8 mouse cellular contexts compared by ENCODE assay signal in the genomic region with DNA sequence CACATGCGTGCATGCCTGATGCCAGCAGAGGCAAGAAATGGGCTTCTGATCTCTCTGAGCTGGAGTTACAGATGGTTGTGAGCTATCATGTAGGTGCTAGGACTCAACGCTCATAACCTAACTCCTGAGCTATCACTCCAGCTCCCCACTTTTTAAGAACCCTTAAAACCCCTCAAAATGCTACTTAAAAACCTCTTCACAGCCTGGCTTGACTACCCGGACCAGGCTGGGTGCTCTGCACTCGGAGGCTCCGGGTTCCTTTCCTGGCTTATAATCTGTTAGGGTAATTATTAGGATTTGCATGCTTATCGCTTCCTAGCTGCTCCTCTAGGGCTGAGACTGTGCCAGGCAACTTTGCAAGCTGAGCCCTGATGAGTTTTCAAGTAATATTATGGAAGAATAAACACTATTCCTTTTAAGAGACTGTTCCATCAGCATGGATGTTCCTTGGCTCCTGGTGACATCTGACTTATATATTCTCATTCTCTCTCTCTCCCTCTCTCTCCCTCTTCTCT. TPM values are rescaled to one million over a fixed set of nuclear protein-coding genes. Genes with fewer than 3 reads are reported as not detected.
DNase-seq lines count a peak whose midpoint lies in the region; ATAC-seq and TF ChIP-seq lines count a peak whose summit lies in the region.

No protein-coding gene starts in this region.

- WGBS in hindbrain, embryonic 12.5 days = 81% methylated on average over 6 of the region's 6 CpGs
- 76% methylated on average over 6 of the region's 6 CpGs for WGBS in hindbrain, embryonic 10.5 days
- WGBS in midbrain, postnatal 0 days = 64% methylated on average over 6 of the region's 6 CpGs
- WGBS in midbrain, embryonic 10.5 days = 74% methylated on average over 6 of the region's 6 CpGs
- 74% methylated on average over 6 of the region's 6 CpGs for WGBS in hindbrain, embryonic 16.5 days
- 62% methylated on average over 6 of the region's 6 CpGs for WGBS in stomach, embryonic 16.5 days

- H3K4me3 ChIP-seq in hindbrain, embryonic 12.5 days = no peak overlapping the region
- H3K4me3 ChIP-seq in hindbrain, embryonic 10.5 days = no peak overlapping the region
- H3K4me3 ChIP-seq in midbrain, postnatal 0 days (ENCODE audit: low read depth, low read length) = no peak overlapping the region
- H3K4me3 ChIP-seq in midbrain, embryonic 10.5 days = no peak overlapping the region
- H3K4me3 ChIP-seq in hindbrain, embryonic 16.5 days (ENCODE audit: low read length) = no peak overlapping the region
- peak overlapping the region; percentile 45 for H3K4me3 ChIP-seq in stomach, embryonic 16.5 days (replicated peaks; ENCODE audit: low read length)

- DNase-seq in hindbrain, embryonic 10.5 days (ENCODE audit: low spot score) = no peak
- no peak for DNase-seq in midbrain, postnatal 0 days (ENCODE audit: low spot score)
- no peak for DNase-seq in midbrain, embryonic 10.5 days (ENCODE audit: low spot score)
- DNase-seq in kidney, adult 9 months = no peak
- no peak for DNase-seq in spleen, adult 12 weeks (ENCODE audit: low spot score)

- ATAC-seq in hindbrain, embryonic 12.5 days (ENCODE audit: low FRiP score) = no peak
- no peak for ATAC-seq in midbrain, postnatal 0 days (ENCODE audit: low FRiP score)
- no peak for ATAC-seq in hindbrain, embryonic 16.5 days
- no peak for ATAC-seq in stomach, embryonic 16.5 days (ENCODE audit: insufficient read depth, low FRiP score)

- peaks cover 6% of the 10 kb centered on the region; the same call in 1 of the 2 replicates for H3K4me1 ChIP-seq in hindbrain, embryonic 12.5 days
- H3K4me1 ChIP-seq in hindbrain, embryonic 10.5 days (replicated peaks) = peaks cover 11% of the 10 kb centered on the region
- peaks cover 4% of the 10 kb centered on the region for H3K4me1 ChIP-seq in midbrain, postnatal 0 days (ENCODE audit: insufficient read depth, low read length)
- H3K4me1 ChIP-seq in midbrain, embryonic 10.5 days = peaks cover 11% of the 10 kb centered on the region
- H3K4me1 ChIP-seq in hindbrain, embryonic 16.5 days (ENCODE audit: control insufficient read depth, insufficient read depth, low read depth, low read length) = peaks cover 9% of the 10 kb centered on the region
- peaks cover 10% of the 10 kb centered on the region; the same call in 1 of the 2 replicates for H3K4me1 ChIP-seq in stomach, embryonic 16.5 days (ENCODE audit: control insufficient read depth, insufficient read depth, low read length)

- no peaks in the 10 kb centered on the region for H3K9me3 ChIP-seq in hindbrain, embryonic 12.5 days (replicated peaks)
- no peaks in the 10 kb centered on the region for H3K9me3 ChIP-seq in hindbrain, embryonic 10.5 days
- H3K9me3 ChIP-seq in midbrain, postnatal 0 days (ENCODE audit: low read length) = no peaks in the 10 kb centered on the region
- H3K9me3 ChIP-seq in midbrain, embryonic 10.5 days (replicated peaks) = no peaks in the 10 kb centered on the region
- H3K9me3 ChIP-seq in hindbrain, embryonic 16.5 days (ENCODE audit: control insufficient read depth, low read length) = no peaks in the 10 kb centered on the region
- no peaks in the 10 kb centered on the region for H3K9me3 ChIP-seq in stomach, embryonic 16.5 days (replicated peaks; ENCODE audit: control insufficient read depth, low read length)

- no peak overlapping the region for H3K9ac ChIP-seq in hindbrain, embryonic 12.5 days
- H3K9ac ChIP-seq in midbrain, postnatal 0 days (replicated peaks; ENCODE audit: low read length, poor library complexity, severe bottlenecking) = no peak overlapping the region
- no peak overlapping the region for H3K9ac ChIP-seq in hindbrain, embryonic 16.5 days (ENCODE audit: low read depth, low read length)
- H3K9ac ChIP-seq in stomach, embryonic 16.5 days (ENCODE audit: low read length) = peak overlapping the region; percentile 71

- no peak for TF ChIP-seq CTCF in midbrain, postnatal 0 days (IDR thresholded peaks at IDR 0.05)

- H3K27me3 ChIP-seq in hindbrain, embryonic 12.5 days = peaks cover 14% of the 10 kb centered on the region; the same call in 1 of the 2 replicates
- peaks cover 15% of the 10 kb centered on the region for H3K27me3 ChIP-seq in hindbrain, embryonic 10.5 days (ENCODE audit: insufficient read depth, poor library complexity, severe bottlenecking)
- H3K27me3 ChIP-seq in midbrain, postnatal 0 days (ENCODE audit: insufficient read depth, low read length) = no peaks in the 10 kb centered on the region
- peaks cover 25% of the 10 kb centered on the region for H3K27me3 ChIP-seq in midbrain, embryonic 10.5 days (ENCODE audit: low read depth, poor library complexity, severe bottlenecking)
- H3K27me3 ChIP-seq in hindbrain, embryonic 16.5 days (replicated peaks; ENCODE audit: control insufficient read depth, insufficient read depth, low read length) = no peaks in the 10 kb centered on the region; the same call in 1 of the 2 replicates
- no peaks in the 10 kb centered on the region for H3K27me3 ChIP-seq in stomach, embryonic 16.5 days (ENCODE audit: control insufficient read depth, insufficient read depth, low read length)

- H3K27ac ChIP-seq in hindbrain, embryonic 12.5 days = no peak overlapping the region
- no peak overlapping the region for H3K27ac ChIP-seq in hindbrain, embryonic 10.5 days
- no peak overlapping the region for H3K27ac ChIP-seq in midbrain, postnatal 0 days (ENCODE audit: low read depth, low read length)
- H3K27ac ChIP-seq in midbrain, embryonic 10.5 days (replicated peaks) = no peak overlapping the region
- no peak overlapping the region for H3K27ac ChIP-seq in hindbrain, embryonic 16.5 days (ENCODE audit: low read depth, low read length)
- peak overlapping the region; percentile 88 for H3K27ac ChIP-seq in stomach, embryonic 16.5 days (ENCODE audit: low read length)

- H3K4me2 ChIP-seq in hindbrain, embryonic 12.5 days (replicated peaks) = peak overlapping the region; percentile 61; the same call in 1 of the 2 replicates
- 0 out of 2 replicates have a peak overlapping the region, but pooled peaks have one; percentile 49 for H3K4me2 ChIP-seq in midbrain, postnatal 0 days (ENCODE audit: low read depth, low read length, poor library complexity, severe bottlenecking)
- peak overlapping the region; percentile 76 for H3K4me2 ChIP-seq in hindbrain, embryonic 16.5 days (ENCODE audit: low read length)
- H3K4me2 ChIP-seq in stomach, embryonic 16.5 days (ENCODE audit: low read depth, low read length) = peak overlapping the region; percentile 69

- no peaks in the 10 kb centered on the region for H3K36me3 ChIP-seq in hindbrain, embryonic 12.5 days
- H3K36me3 ChIP-seq in hindbrain, embryonic 10.5 days = no peaks in the 10 kb centered on the region
- H3K36me3 ChIP-seq in midbrain, postnatal 0 days (ENCODE audit: insufficient read depth, low read length) = no peaks in the 10 kb centered on the region
- H3K36me3 ChIP-seq in midbrain, embryonic 10.5 days = no peaks in the 10 kb centered on the region
- no peaks in the 10 kb centered on the region for H3K36me3 ChIP-seq in hindbrain, embryonic 16.5 days (ENCODE audit: control insufficient read depth, insufficient read depth, low read length)
- H3K36me3 ChIP-seq in stomach, embryonic 16.5 days (ENCODE audit: control insufficient read depth, insufficient read depth, low read length) = no peaks in the 10 kb centered on the region

RNA-seq across cellular contexts. Expression of gene Mrpl33, which starts 0.8 kb away (rescaled TPM):
- polyA plus RNA-seq in hindbrain, embryonic 12.5 days (2016; fragmentation: Nextera tagmentation; extraction: Ambion mirVana) = 193 and 201 TPM in 2 replicates
- polyA plus RNA-seq in hindbrain, embryonic 10.5 days (2016; fragmentation: Nextera tagmentation; extraction: Ambion mirVana) = 240 and 250 TPM in 2 replicates
- total RNA-seq in midbrain, postnatal 0 days (2014; rRNA removed) = 79.9 and 114 TPM in 2 replicates
- polyA plus RNA-seq in midbrain, postnatal 0 days (2015; fragmentation: Nextera tagmentation; extraction: Ambion mirVana) = 283 and 291 TPM in 2 replicates
- 231 and 233 TPM in 2 replicates for polyA plus RNA-seq in midbrain, embryonic 10.5 days (2016; fragmentation: Nextera tagmentation; extraction: Ambion mirVana)
- 197 and 215 TPM in 2 replicates for polyA plus RNA-seq in hindbrain, embryonic 16.5 days (2015; fragmentation: Nextera tagmentation; extraction: Ambion mirVana)
- 313 and 319 TPM in 2 replicates for polyA plus RNA-seq in stomach, embryonic 16.5 days (2015; fragmentation: Nextera tagmentation; extraction: Ambion mirVana)
